Mouse (Mus musculus) forebrain, embryonic 14.5 days (tissue): ENCODE data around the gene Gm10643. TPM values are rescaled to one million over a fixed set of nuclear protein-coding genes. Genes with fewer than 3 reads are reported as not detected.
A peak's percentile ranks its signal among the peaks of the same experiment; 100 is the strongest.

Source experiments
- ATAC-seq: fragments of 200-750 bp; cut with Nextera tagmentation; 2 replicates; pipeline ENCODE4 v1.8.0; 2017; ENCODE audit warnings: mild to moderate bottlenecking, moderate library complexity
- DNase-seq: peaks from one replicate; pipeline ENCODE4 v3.0.0-alpha.2; 2015; ENCODE audit warnings: low spot score
- H3K27ac ChIP-seq: fragments of 300-500 bp; sonication (generic); 2 replicates; pipeline ENCODE4 v1.5.1; 2014; ENCODE audit warnings: low read depth, mild to moderate bottlenecking, control low read depth, low read length, moderate library complexity
- H3K27me3 ChIP-seq: fragments of 300-500 bp; sonication (generic); replicated peaks from 2 replicates; pipeline ENCODE4 v1.6.1; 2014; ENCODE audit warnings: low read length, control low read depth, mixed read lengths; ENCODE audit not compliant: control insufficient read depth, insufficient read depth
- H3K36me3 ChIP-seq: fragments of 300-500 bp; sonication (generic); 2 replicates; pipeline ENCODE4 v1.6.1; 2014; ENCODE audit warnings: low read length, control low read depth; ENCODE audit not compliant: control insufficient read depth, insufficient read depth
- H3K4me1 ChIP-seq: fragments of 300-500 bp; sonication (generic); 2 replicates; pipeline ENCODE4 v1.6.1; 2014; ENCODE audit warnings: antibody characterized with exemption, low read length, control low read depth; ENCODE audit not compliant: control insufficient read depth, insufficient read depth
- H3K4me2 ChIP-seq: fragments of 300-500 bp; sonication (generic); 2 replicates; pipeline ENCODE4 v1.6.1; 2014; ENCODE audit warnings: mild to moderate bottlenecking, control low read depth, low read length
- H3K4me3 ChIP-seq: fragments of 300-500 bp; sonication (generic); 2 replicates; pipeline ENCODE4 v1.5.1; 2014; ENCODE audit warnings: low read depth, low read length, control low read depth
- H3K9ac ChIP-seq: fragments of 300-500 bp; sonication (generic); 2 replicates; pipeline ENCODE4 v1.6.1; 2014; ENCODE audit warnings: mild to moderate bottlenecking, low read length, control low read depth, moderate library complexity
- H3K9me3 ChIP-seq: fragments of 300-500 bp; sonication (generic); replicated peaks from 2 replicates; pipeline ENCODE4 v1.6.1; 2016; ENCODE audit warnings: low read length, control low read depth, mixed read lengths; ENCODE audit not compliant: control insufficient read depth
- WGBS: fragments of 180-500 bp; shearing (Covaris S2); extraction: QIAGEN DNeasy Blood & Tissue Kit; methylation state at CpG from one replicate; pipeline ENCODE4 v1.1.7; 2014; 5-methylcytosine and 5-hydroxymethylcytosine counted together
- microRNA counts: library from miRNA; unstranded; fragments of <30 nt; microRNA quantifications from one replicate; lab custom pipeline; 2016
- microRNA-seq: library from miRNA; unstranded; fragments of <30 nt; microRNA quantifications from one replicate; pipeline ENCODE4, GENCODE M21; 2016
- polyA plus RNA-seq: library from polyadenylated mRNA; unstranded; fragments of >200 nt; fragmentation: Nextera tagmentation; extraction: Ambion mirVana; gene quantifications from 2 replicates; pipeline ENCODE4 v1.2.1, GENCODE M21; 2014

The Gm10643 gene
- polyA plus RNA-seq, 1 experiment from 2014 or later, result 1.3 TPM

DNA sequence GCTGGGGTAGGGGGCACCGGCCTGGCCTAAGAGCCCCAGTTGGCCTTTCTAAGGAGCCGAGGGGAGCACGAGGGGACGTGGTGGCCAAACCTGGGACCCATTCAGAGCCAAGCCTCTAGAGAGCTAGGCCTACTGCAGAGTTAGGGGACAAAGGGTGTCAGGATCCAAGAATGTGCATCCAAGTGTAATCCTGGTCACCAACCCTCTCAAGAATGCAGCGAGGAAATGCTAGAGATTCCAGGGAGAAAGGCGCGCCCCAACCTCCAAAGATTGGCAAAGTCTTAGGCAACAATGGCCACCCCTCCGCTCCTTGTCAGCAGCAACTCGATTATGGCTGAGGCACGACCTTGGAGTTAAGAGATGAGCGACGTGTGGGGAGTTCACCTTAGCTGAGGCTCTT is 43.4 kb downstream of the Gm10643 start:
- ATAC-seq (no peak), DNase-seq (no peak)
- Histone ChIP-seq H3K27me3 (peaks cover 25% of the 10 kb centered on the region), H3K27ac (no peak overlapping the region), H3K9ac (no peak overlapping the region), H3K4me2 (no peak overlapping the region), H3K4me1 (no peaks in the 10 kb centered on the region), H3K9me3 (no peaks in the 10 kb centered on the region), H3K36me3 (no peaks in the 10 kb centered on the region), H3K4me3 (no peak overlapping the region)
- WGBS, result 46% methylated on average over 12 of the region's 12 CpGs

DNA sequence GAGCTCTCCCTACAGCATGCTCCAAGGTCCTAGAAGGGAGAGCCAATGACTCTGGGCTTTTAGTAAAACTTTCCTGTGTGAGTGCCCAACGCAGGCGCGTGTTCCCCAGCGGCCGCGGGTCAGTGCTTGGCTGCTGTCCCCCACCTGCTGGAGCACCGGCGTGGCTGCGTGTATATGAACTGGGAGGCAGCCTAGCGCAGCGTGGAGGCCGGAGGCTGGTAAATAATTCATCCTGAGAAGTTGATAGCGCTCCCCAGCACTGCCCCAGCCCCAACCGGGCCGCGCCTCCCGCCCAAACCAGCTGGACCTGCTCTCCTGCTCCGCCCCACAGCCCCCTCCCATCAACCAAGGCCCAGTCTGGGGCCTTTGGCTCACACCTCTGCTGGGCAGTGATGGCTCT is 43.8 kb downstream of the Gm10643 start, which contains the start of gene Palm3:
Gene Palm3, plus strand, starts transcription at position 376 of the 400 bp plus-strand sequence.
- no peak for DNase-seq
- Histone ChIP-seq H3K9ac (no peak within 1 kb of the TSS), H3K36me3 (no peaks in the 10 kb centered on the region), H3K4me3 (no peak within 1 kb of the TSS), H3K27me3 (peaks cover 25% of the 10 kb centered on the region), H3K27ac (no peak within 1 kb of the TSS), H3K4me2 (no peak within 1 kb of the TSS), H3K9me3 (no peaks in the 10 kb centered on the region), H3K4me1 (no peaks in the 10 kb centered on the region)
- no peak for ATAC-seq
- WGBS, result 10% methylated on average over 18 of the region's 18 CpGs

DNA sequence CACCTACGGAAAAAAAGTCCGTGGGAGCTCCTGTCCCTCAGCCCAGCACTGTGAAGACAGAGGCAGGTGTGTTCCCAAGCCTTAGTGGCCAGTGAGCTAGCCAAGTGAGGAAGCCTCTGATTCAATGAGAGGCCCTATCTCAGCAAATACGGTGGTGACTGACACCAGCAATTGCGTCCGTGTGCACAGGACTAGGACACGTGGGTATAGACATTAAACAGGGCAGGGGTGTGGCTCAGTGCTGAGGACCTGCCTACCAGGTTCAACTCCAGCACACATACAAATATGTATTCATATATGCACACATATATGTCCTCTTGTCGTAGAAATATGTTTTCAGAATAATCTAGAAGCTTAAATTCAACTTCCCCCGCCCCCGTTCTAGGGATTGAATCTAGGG is 45.2 kb downstream of the Gm10643 start:
- H3K4me3 ChIP-seq, result no peak overlapping the region
- no peaks in the 10 kb centered on the region for H3K9me3 ChIP-seq
- H3K36me3 ChIP-seq, result no peaks in the 10 kb centered on the region
- WGBS, result 90% methylated on average over 9 of the region's 9 CpGs
- no peak overlapping the region for H3K9ac ChIP-seq
- H3K27ac ChIP-seq, result no peak overlapping the region
- H3K4me1 ChIP-seq, result no peaks in the 10 kb centered on the region
- H3K27me3 ChIP-seq, result peaks cover 15% of the 10 kb centered on the region
- DNase-seq (no peak), ATAC-seq (no peak)
- H3K4me2 ChIP-seq, result no peak overlapping the region

DNA sequence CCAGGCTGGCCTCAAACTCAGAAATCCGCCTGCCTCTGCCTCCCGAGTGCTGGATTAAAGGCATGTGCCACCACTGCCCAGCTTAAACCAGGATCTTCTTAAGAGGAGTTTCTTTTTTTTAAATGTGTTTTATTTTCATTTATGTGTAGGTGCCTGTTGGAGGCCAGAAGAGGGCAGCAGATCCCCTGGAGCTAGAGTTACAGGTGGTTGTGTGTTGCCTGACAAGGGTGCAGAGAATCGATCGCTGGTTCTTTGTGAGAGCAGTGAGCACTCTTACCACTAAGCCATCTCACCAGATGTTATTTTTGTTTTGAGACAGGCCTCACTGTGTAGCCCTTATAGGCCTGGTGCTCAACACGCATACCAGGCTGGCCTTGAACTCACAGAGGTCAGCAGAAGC is 49.1 kb downstream of the Gm10643 start:
- Histone ChIP-seq H3K27ac (no peak overlapping the region), H3K9ac (no peak overlapping the region), H3K4me3 (no peak overlapping the region), H3K4me2 (no peak overlapping the region), H3K36me3 (no peaks in the 10 kb centered on the region), H3K4me1 (peaks cover 2% of the 10 kb centered on the region; the same call in 1 of the 2 replicates), H3K9me3 (no peaks in the 10 kb centered on the region), H3K27me3 (peaks cover 36% of the 10 kb centered on the region)
- no peak for DNase-seq
- no peak for ATAC-seq
- WGBS, result 94% methylated on average over 5 of the region's 5 CpGs

MicroRNAs within 50 kb of the gene (microRNA counts, 519-probe panel; counts per million panel counts)
- microRNA mmu-miR-709 (lab: Ali Mortazavi, UCI), result 3,679 counts per million, percentile 38 among the panel's probes with 10 or more counts

Small RNA genes within 50 kb of the gene (microRNA-seq; reads per million reads assigned to microRNA genes)
- not detected for gene Mir709

Other genes with a start within 250 kb of the Gm10643 start
- gene Adgrl1, start 165.0 kb downstream of the Gm10643 start, polyA plus RNA-seq, result 44.4 and 50.9 TPM in 2 replicates
- gene Gm10644, start 109.9 kb downstream of the Gm10643 start, polyA plus RNA-seq, result 0.61 and 0.93 TPM in 2 replicates
- 23.8 and 31.6 TPM in 2 replicates for gene Asf1b, start 109.6 kb downstream of the Gm10643 start, polyA plus RNA-seq
- 117 and 132 TPM in 2 replicates for gene Prkaca, start 92.1 kb downstream of the Gm10643 start, polyA plus RNA-seq
- 12.9 and 14.4 TPM in 2 replicates for gene Samd1, start 67.5 kb downstream of the Gm10643 start, polyA plus RNA-seq
- gene 1700067K01Rik, start 63.6 kb downstream of the Gm10643 start, polyA plus RNA-seq, result 0.77 and 1.3 TPM in 2 replicates
- gene 2210011C24Rik, start 53.0 kb downstream of the Gm10643 start, polyA plus RNA-seq, result not detected in 2 replicates
- gene Palm3, start 43.7 kb downstream of the Gm10643 start, polyA plus RNA-seq, result 0.33 and 0.53 TPM in 2 replicates
- 0.19 and 0.70 TPM in 2 replicates for gene Il27ra, start 22.5 kb downstream of the Gm10643 start, polyA plus RNA-seq
- not detected in 2 replicates for gene Rln3, start 20.1 kb downstream of the Gm10643 start, polyA plus RNA-seq
- 6.8 and 8.7 TPM in 2 replicates for gene Rfx1, start 1.7 kb upstream of the Gm10643 start, polyA plus RNA-seq
- gene Dcaf15, start 39.6 kb upstream of the Gm10643 start, polyA plus RNA-seq, result 15.8 and 17.8 TPM in 2 replicates
- 0.22 and 0.23 TPM in 2 replicates for gene Podnl1, start 60.9 kb upstream of the Gm10643 start, polyA plus RNA-seq
- gene Cc2d1a, start 82.8 kb upstream of the Gm10643 start, polyA plus RNA-seq, result 14.7 and 21.7 TPM in 2 replicates
- gene 4930432K21Rik, start 82.9 kb upstream of the Gm10643 start, polyA plus RNA-seq, result 1.7 and 2.3 TPM in 2 replicates
- gene Nanos3, start 120.1 kb upstream of the Gm10643 start, polyA plus RNA-seq, result 4.5 and 8.3 TPM in 2 replicates
- gene Zswim4, start 171.9 kb upstream of the Gm10643 start, polyA plus RNA-seq, result 22.6 and 26.9 TPM in 2 replicates
- 266 and 329 TPM in 2 replicates for gene D8Ertd738e, start 184.6 kb upstream of the Gm10643 start, polyA plus RNA-seq
- gene Mri1, start 192.2 kb upstream of the Gm10643 start, polyA plus RNA-seq, result 43.6 and 48.8 TPM in 2 replicates
- 27.6 and 28.9 TPM in 2 replicates for gene Ccdc130, start 205.2 kb upstream of the Gm10643 start, polyA plus RNA-seq